1 mouse cellular context compared by ENCODE assay signal in the genomic region with DNA sequence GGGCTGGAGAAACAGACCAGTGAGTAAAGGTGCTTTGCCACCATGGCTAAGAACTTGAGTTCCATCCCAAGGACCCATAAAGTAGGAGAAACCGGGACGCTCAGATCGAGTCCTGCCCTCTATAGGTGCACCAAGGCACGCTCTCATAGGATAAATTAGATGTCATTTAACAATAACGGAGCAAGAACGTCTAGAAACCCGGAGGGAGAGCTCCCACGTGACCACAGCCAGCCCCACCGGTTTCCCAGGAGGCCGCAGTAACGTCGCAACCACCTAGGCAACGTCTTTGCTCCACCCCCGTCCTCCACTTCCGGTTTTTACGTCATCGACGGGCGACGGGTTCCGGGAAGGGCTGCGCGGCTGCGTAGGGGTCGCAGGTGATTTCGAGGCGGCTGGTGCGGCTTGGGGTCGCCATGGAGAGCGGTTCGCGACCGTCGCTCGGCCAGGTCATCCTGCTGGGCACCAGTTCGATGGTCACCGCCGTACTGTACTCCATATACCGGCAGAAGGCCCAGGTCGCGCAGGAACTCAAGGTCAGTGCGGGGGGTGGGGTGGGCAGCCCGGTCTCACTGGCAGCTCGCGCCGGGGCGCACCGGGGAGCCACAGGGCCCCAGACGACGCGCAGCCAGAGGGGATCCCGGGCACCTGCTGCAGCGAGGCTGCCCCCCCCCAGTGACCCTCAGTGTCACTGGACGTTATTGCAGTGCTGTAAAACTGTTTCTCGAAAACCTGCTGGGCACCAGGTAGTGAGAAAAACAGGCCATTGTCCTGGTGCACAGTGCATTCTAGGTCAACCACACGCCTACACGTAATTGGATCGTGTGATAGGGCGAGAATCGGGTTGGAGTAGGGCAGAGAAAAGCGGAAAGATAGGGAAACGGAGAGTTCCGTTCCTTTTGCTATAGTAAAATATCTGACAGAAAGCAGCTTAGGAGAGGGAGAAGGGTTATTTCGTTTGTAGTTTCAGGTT.
TF ChIP-seq lines count a peak whose summit lies in the region.

A gene (plus strand): TSS at position 325 of the 970 bp plus-strand sequence.

TF ChIP-seq in CH12.LX, 34 proteins besides CTCF, POLR2A, EP300 and RAD21 (continued from another document):
- TF ChIP-seq KAT2A (IDR thresholded peaks at IDR 0.05; ENCODE audit: insufficient replicate concordance, low read length) = peak; percentile 82; the same call in 1 of the 2 replicates
- no peak for TF ChIP-seq E2F4 (IDR thresholded peaks at IDR 0.05; ENCODE audit: insufficient replicate concordance, low read depth, low read length)
- peak; percentile 11; the same call in 1 of the 2 replicates for TF ChIP-seq ETS1 (conservative IDR thresholded peaks at IDR 0.05; ENCODE audit: low read depth, low read length)
- no peak for TF ChIP-seq MAFK (IDR thresholded peaks at IDR 0.05; ENCODE audit: insufficient replicate concordance, low read length)
- TF ChIP-seq NRF1 (IDR thresholded peaks at IDR 0.05; ENCODE audit: low read depth, low read length) = peak; percentile 81
- TF ChIP-seq ELF1 (IDR thresholded peaks at IDR 0.05; ENCODE audit: low read depth, low read length) = peak; percentile 98
- TF ChIP-seq MEF2A (IDR thresholded peaks at IDR 0.05; ENCODE audit: borderline replicate concordance, low read depth, low read length) = peak; percentile 41; the same call in 1 of the 2 replicates
- peak; percentile 67; the same call in 1 of the 2 replicates for TF ChIP-seq TCF12 (IDR thresholded peaks at IDR 0.05; ENCODE audit: low read depth, low read length)
- no peak for TF ChIP-seq ZNF384 (IDR thresholded peaks at IDR 0.05; ENCODE audit: low read depth, low read length)
- no peak for TF ChIP-seq ZC3H11A (IDR thresholded peaks at IDR 0.05; ENCODE audit: low read depth, low read length)
- TF ChIP-seq HCFC1 (IDR thresholded peaks at IDR 0.05; ENCODE audit: low read depth, low read length) = peak; percentile 94
- TF ChIP-seq IRF4 (IDR thresholded peaks at IDR 0.05; ENCODE audit: low read depth, low read length) = peak; percentile 59
- peak; percentile 98 for TF ChIP-seq SIN3A (IDR thresholded peaks at IDR 0.05; ENCODE audit: low read length)
- TF ChIP-seq ZKSCAN1 (IDR thresholded peaks at IDR 0.05; ENCODE audit: borderline replicate concordance, low read depth, low read length) = no peak
- no peak for TF ChIP-seq POLR2AphosphoS2 (IDR thresholded peaks at IDR 0.05; ENCODE audit: low read depth, low read length)
- no peak for TF ChIP-seq JUND (conservative IDR thresholded peaks at IDR 0.05; ENCODE audit: low read depth, low read length)
- TF ChIP-seq PAX5 (IDR thresholded peaks at IDR 0.05; ENCODE audit: low read length) = no peak
- TF ChIP-seq GABPA (IDR thresholded peaks at IDR 0.05; ENCODE audit: insufficient replicate concordance, low read depth, low read length) = no peak; the same call in 1 of the 2 replicates
- TF ChIP-seq CHD2 (IDR thresholded peaks at IDR 0.05; ENCODE audit: low read length) = no peak
- TF ChIP-seq TBP (conservative IDR thresholded peaks at IDR 0.05; ENCODE audit: low read depth, low read length) = no peak
- peak; percentile 74; the same call in 1 of the 2 replicates for TF ChIP-seq MAZ (IDR thresholded peaks at IDR 0.05; ENCODE audit: low read depth, low read length)
- peak; percentile 76 for TF ChIP-seq NELFE (IDR thresholded peaks at IDR 0.05; ENCODE audit: low read depth, low read length)
- TF ChIP-seq USF2 (conservative IDR thresholded peaks at IDR 0.05; ENCODE audit: low read depth, low read length) = peak; percentile 89
